Mouse (Mus musculus): ENCODE results near the gene Schip1. TPM values are rescaled to one million over a fixed set of nuclear protein-coding genes. Genes with fewer than 3 reads are reported as not detected.

The Schip1 gene
- polyA plus RNA-seq, 1 experiment, result 10.6 TPM

DNA sequence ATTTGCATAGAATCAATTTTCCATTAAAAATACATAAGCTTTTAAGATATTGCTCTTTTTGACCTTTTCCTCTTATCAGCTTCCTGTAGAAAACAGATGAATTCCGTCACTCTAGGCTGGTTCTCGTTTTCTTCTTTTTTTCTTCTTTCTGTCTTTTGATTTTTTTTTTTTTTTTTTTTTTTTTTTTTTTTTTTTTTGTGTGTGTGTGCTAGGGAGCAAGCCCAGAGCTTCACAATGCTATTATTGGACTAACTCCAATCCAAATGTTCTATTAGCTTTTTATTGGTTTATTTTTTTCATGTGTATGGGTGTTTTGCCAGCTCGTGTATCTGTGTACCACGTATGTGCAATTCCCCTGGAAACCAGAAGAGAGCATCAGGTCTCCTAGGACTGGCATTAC, 420.0 kb downstream of the Schip1 start:
- Histone ChIP-seq H3K27me3 (replicated peaks; ENCODE audit: control insufficient read depth, insufficient read depth, low read length) (no peaks in the 10 kb centered on the region), H3K4me1 (ENCODE audit: control insufficient read depth, insufficient read depth, low read length) (no peaks in the 10 kb centered on the region), H3K27ac (ENCODE audit: insufficient read depth, low read depth, low read length) (no peak overlapping the region), H3K4me3 (ENCODE audit: insufficient read depth, low read depth, low read length) (no peak overlapping the region), H3K36me3 (ENCODE audit: control insufficient read depth, insufficient read depth, low read length) (no peaks in the 10 kb centered on the region)
- TF ChIP-seq CTCF (conservative IDR thresholded peaks at IDR 0.05; ENCODE audit: insufficient read depth, insufficient read length, low read depth, low read length), result no peak
- TF ChIP-seq POLR2A (IDR thresholded peaks at IDR 0.05; ENCODE audit: low read depth, low read length), result no peak
- WGBS, result 83% methylated on average over 4 of the region's 4 CpGs
- DNase-seq, result no peak

DNA sequence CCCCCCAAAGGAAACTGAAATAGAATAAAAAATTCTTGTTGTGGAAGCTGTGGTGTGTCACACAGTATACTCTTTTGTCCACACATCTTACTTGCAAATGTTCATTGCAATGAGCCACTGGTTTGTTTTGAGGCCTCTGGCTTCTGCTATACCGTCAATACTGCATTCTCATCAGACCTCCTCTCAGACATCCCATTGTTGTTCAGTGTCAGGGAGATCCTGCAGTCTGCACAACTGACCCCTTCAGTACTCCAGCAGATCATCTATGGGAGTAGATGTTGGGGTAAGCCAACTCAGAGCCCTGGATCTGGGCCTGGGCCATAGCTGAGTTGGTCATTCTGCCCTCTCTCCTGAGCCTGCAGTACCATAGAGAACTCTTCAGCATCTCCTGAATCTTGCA, 423.0 kb downstream of the Schip1 start:
- peaks cover 5% of the 10 kb centered on the region for H3K4me1 ChIP-seq (ENCODE audit: control insufficient read depth, insufficient read depth, low read length)
- 91% methylated on average over 1 of the region's 1 CpGs for WGBS
- DNase-seq, result no peak
- H3K36me3 ChIP-seq (ENCODE audit: control insufficient read depth, insufficient read depth, low read length), result no peaks in the 10 kb centered on the region
- H3K4me3 ChIP-seq (ENCODE audit: insufficient read depth, low read depth, low read length), result no peak overlapping the region
- H3K27me3 ChIP-seq (replicated peaks; ENCODE audit: control insufficient read depth, insufficient read depth, low read length), result no peaks in the 10 kb centered on the region
- H3K27ac ChIP-seq (ENCODE audit: insufficient read depth, low read depth, low read length), result no peak overlapping the region
- no peak for TF ChIP-seq CTCF (conservative IDR thresholded peaks at IDR 0.05; ENCODE audit: insufficient read depth, insufficient read length, low read depth, low read length)
- no peak for TF ChIP-seq POLR2A (IDR thresholded peaks at IDR 0.05; ENCODE audit: low read depth, low read length)

DNA sequence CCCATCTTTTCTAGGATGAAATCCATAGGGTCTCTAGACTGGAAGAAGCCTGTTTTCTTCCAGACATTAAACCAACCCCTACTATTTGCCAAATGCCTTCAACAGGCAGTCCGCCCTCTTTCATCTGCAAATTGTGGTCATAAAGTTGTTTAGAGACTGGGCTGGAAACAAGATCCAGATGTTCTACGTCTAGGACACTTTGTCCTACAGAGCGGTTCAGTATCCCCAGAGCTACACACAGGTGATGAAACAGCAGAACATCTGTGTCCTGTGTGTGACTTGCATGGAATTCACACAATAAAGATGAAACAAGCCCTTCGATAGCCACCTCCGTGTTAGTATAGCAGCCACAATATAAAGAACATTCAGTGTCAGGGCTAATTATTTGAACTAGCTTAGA, 423.7 kb downstream of the Schip1 start:
- Histone ChIP-seq H3K4me1 (ENCODE audit: control insufficient read depth, insufficient read depth, low read length) (peaks cover 5% of the 10 kb centered on the region), H3K27ac (ENCODE audit: insufficient read depth, low read depth, low read length) (no peak overlapping the region)

DNA sequence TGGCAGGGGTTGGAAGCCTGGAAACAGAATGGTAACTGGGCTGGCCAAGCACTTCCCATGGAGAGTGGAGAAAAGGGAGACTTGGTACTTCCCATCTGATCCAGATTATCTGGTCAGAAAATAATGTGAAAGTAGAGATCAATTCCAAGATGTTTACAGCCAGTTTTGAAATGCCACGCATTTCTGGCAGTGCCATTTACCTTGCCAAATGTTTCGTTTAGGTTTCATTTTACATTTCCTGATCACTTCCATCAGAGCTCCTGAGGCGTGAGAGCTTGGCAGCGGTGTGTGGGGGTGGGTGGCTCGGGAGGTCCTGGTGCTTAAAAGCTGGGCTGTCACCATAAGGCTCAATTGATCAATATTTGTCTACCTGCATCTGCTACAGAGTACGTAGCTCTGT, 426.9 kb downstream of the Schip1 start:
- no peak for DNase-seq
- Histone ChIP-seq H3K36me3 (ENCODE audit: control insufficient read depth, insufficient read depth, low read length) (no peaks in the 10 kb centered on the region), H3K4me1 (ENCODE audit: control insufficient read depth, insufficient read depth, low read length) (peaks cover 10% of the 10 kb centered on the region), H3K27me3 (replicated peaks; ENCODE audit: control insufficient read depth, insufficient read depth, low read length) (no peaks in the 10 kb centered on the region), H3K27ac (ENCODE audit: insufficient read depth, low read depth, low read length) (peak overlapping the region; percentile 52; the same call in 1 of the 2 replicates), H3K4me3 (ENCODE audit: insufficient read depth, low read depth, low read length) (no peak overlapping the region)
- no peak for TF ChIP-seq CTCF (conservative IDR thresholded peaks at IDR 0.05; ENCODE audit: insufficient read depth, insufficient read length, low read depth, low read length)
- no peak for TF ChIP-seq POLR2A (IDR thresholded peaks at IDR 0.05; ENCODE audit: low read depth, low read length)
- 63% methylated on average over 6 of the region's 6 CpGs for WGBS

More for the DNA sequence above, 423.7 kb downstream of the Schip1 start:
- TF ChIP-seq POLR2A (IDR thresholded peaks at IDR 0.05; ENCODE audit: low read depth, low read length) (no peak), CTCF (conservative IDR thresholded peaks at IDR 0.05; ENCODE audit: insufficient read depth, insufficient read length, low read depth, low read length) (no peak)
- no peak for DNase-seq
- Histone ChIP-seq H3K36me3 (ENCODE audit: control insufficient read depth, insufficient read depth, low read length) (no peaks in the 10 kb centered on the region), H3K4me3 (ENCODE audit: insufficient read depth, low read depth, low read length) (no peak overlapping the region), H3K27me3 (replicated peaks; ENCODE audit: control insufficient read depth, insufficient read depth, low read length) (no peaks in the 10 kb centered on the region)
- WGBS, result 71% methylated on average over 5 of the region's 5 CpGs

DNA sequence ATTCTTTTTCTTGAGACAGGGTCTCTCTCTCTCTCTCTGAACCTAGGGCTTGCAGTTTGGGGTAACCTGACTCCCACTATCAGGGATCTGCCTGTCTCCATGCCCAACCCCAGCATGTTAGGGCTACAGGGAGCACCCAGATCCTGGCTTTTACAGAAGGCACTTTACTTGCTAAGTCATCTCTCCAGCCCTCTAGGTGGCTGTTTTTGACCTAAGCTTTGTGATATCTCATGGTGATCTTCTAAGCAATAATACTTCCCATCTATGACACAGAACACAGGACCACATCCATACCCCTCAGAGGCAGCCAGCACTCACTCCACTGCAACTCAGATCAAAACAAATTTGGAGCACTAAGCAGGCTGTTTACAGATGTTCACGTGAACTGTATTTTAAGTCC, 427.5 kb downstream of the Schip1 start:
- peaks cover 11% of the 10 kb centered on the region for H3K4me1 ChIP-seq (ENCODE audit: control insufficient read depth, insufficient read depth, low read length)
- TF ChIP-seq CTCF (conservative IDR thresholded peaks at IDR 0.05; ENCODE audit: insufficient read depth, insufficient read length, low read depth, low read length) (no peak), POLR2A (IDR thresholded peaks at IDR 0.05; ENCODE audit: low read depth, low read length) (no peak)
- no peak overlapping the region for H3K4me3 ChIP-seq (ENCODE audit: insufficient read depth, low read depth, low read length)
- no peaks in the 10 kb centered on the region for H3K36me3 ChIP-seq (ENCODE audit: control insufficient read depth, insufficient read depth, low read length)
- peak overlapping the region; percentile 98 for H3K27ac ChIP-seq (ENCODE audit: insufficient read depth, low read depth, low read length)
- no peaks in the 10 kb centered on the region for H3K27me3 ChIP-seq (replicated peaks; ENCODE audit: control insufficient read depth, insufficient read depth, low read length)
- DNase-seq, result no peak
- 46% methylated on average over 1 of the region's 1 CpGs for WGBS

DNA sequence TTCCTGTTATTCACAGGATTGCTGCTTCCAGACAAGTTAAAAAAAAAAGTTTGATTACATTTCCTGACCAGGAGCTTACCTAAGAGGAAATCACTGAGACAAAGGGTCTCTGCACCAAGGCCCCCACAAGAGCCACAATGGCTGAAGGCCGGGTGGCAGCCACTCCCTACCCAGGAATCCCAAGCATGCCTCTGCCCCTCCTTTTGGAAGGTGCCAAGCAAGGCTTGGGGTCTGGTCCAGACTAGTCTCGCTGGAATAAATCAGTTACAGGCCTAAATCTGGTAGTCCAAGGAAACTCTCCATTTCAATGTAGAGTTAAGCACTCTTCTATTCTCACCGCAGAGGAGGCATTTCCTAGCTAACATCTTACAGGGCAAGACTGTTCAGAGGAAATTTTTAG, 427.9 kb downstream of the Schip1 start:
- no peak overlapping the region for H3K4me3 ChIP-seq (ENCODE audit: insufficient read depth, low read depth, low read length)
- 27% methylated on average over 3 of the region's 3 CpGs for WGBS
- peak overlapping the region; percentile 98 for H3K27ac ChIP-seq (ENCODE audit: insufficient read depth, low read depth, low read length)
- DNase-seq, result peak; percentile 75
- TF ChIP-seq CTCF (conservative IDR thresholded peaks at IDR 0.05; ENCODE audit: insufficient read depth, insufficient read length, low read depth, low read length), result no peak
- TF ChIP-seq POLR2A (IDR thresholded peaks at IDR 0.05; ENCODE audit: low read depth, low read length), result no peak
- H3K4me1 ChIP-seq (ENCODE audit: control insufficient read depth, insufficient read depth, low read length), result peaks cover 11% of the 10 kb centered on the region
- no peaks in the 10 kb centered on the region for H3K27me3 ChIP-seq (replicated peaks; ENCODE audit: control insufficient read depth, insufficient read depth, low read length)
- H3K36me3 ChIP-seq (ENCODE audit: control insufficient read depth, insufficient read depth, low read length), result no peaks in the 10 kb centered on the region

DNA sequence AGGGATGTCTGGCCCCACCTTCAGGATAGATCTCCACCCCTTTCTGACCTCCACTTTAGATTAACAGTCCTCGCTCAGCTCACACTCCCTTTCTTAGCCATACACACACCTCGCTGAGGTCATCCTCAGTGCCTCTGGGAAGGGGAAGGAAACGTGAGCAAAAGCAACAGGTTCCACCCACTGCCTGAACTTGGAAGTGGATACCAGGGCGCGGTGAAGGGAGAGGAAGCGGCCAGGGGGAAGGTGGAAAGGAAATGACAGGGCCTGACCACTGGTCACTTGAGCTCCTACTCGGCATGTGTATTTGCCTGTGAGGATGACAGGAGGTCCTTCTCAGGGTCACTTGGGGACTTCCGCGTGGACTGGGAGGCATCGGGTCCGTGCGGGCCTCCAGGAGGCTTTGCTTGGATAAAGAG, 428.6 kb downstream of the Schip1 start:
- no peak for TF ChIP-seq CTCF (conservative IDR thresholded peaks at IDR 0.05; ENCODE audit: insufficient read depth, insufficient read length, low read depth, low read length)
- TF ChIP-seq POLR2A (IDR thresholded peaks at IDR 0.05; ENCODE audit: low read depth, low read length), result no peak
- Histone ChIP-seq H3K4me1 (ENCODE audit: control insufficient read depth, insufficient read depth, low read length) (peaks cover 11% of the 10 kb centered on the region), H3K4me3 (ENCODE audit: insufficient read depth, low read depth, low read length) (peak overlapping the region; percentile 98), H3K27ac (ENCODE audit: insufficient read depth, low read depth, low read length) (peak overlapping the region; percentile 98), H3K36me3 (ENCODE audit: control insufficient read depth, insufficient read depth, low read length) (no peaks in the 10 kb centered on the region), H3K27me3 (replicated peaks; ENCODE audit: control insufficient read depth, insufficient read depth, low read length) (no peaks in the 10 kb centered on the region)
- WGBS, result 3% methylated on average over 12 of the region's 12 CpGs
- peak; percentile 90 for DNase-seq

All from kidney, adult 2 months (tissue).